Mouse (Mus musculus): ENCODE results near the gene Igfbp5.

The Igfbp5 gene

GRCm38 (mm10) chr1:72874287-72875211 is at the start of gene Igfbp5:
TSS of gene Igfbp5 (minus strand) at chr1:72874884.
- peak; percentile 83 to 86 for DNase-seq

GRCm38 (mm10) chr1:72914815-72915214 is 40.1 kb upstream of the Igfbp5 start:
- DNase-seq = peak; percentile 60 to 82

- peak; percentile 78 to 86 for DNase-seq
Observed at GRCm38 (mm10) chr1:72913073-72913472, 38.4 kb upstream of the Igfbp5 start.

- no peak for DNase-seq
Observed at GRCm38 (mm10) chr1:72895821-72896220, 21.1 kb upstream of the Igfbp5 start.

- DNase-seq = no peak
Observed at GRCm38 (mm10) chr1:72887910-72888309, 13.2 kb upstream of the Igfbp5 start.

- peak; percentile 48 to 79 for DNase-seq
Observed at GRCm38 (mm10) chr1:72885819-72886169, 11.1 kb upstream of the Igfbp5 start.

GRCm38 (mm10) chr1:72885111-72885818 is 10.6 kb upstream of the Igfbp5 start:
- no peak for DNase-seq

GRCm38 (mm10) chr1:72879319-72879634 is 4.6 kb upstream of the Igfbp5 start:
- no peak for DNase-seq

- DNase-seq = no peak
Observed at GRCm38 (mm10) chr1:72878473-72879318, 4.0 kb upstream of the Igfbp5 start.

GRCm38 (mm10) chr1:72877892-72878291 is 3.2 kb upstream of the Igfbp5 start:
- DNase-seq = peak in 1 of 2 experiments; percentile 62

GRCm38 (mm10) chr1:72876111-72876510 is 1.4 kb upstream of the Igfbp5 start:
- DNase-seq = no peak

GRCm38 (mm10) chr1:72875708-72876107 is 1.0 kb upstream of the Igfbp5 start:
- DNase-seq = no peak

- DNase-seq = peak; percentile 58 to 62
Observed at GRCm38 (mm10) chr1:72873511-72874286, 985 bp downstream of the Igfbp5 start.

GRCm38 (mm10) chr1:72873078-72873477 is 1.6 kb downstream of the Igfbp5 start:
- no peak for DNase-seq

GRCm38 (mm10) chr1:72872521-72872920 is 2.2 kb downstream of the Igfbp5 start:
- DNase-seq = peak; percentile 63 to 71

GRCm38 (mm10) chr1:72871697-72872411 is 2.8 kb downstream of the Igfbp5 start:
- no peak for DNase-seq

GRCm38 (mm10) chr1:72871337-72871696 is 3.4 kb downstream of the Igfbp5 start:
- no peak for DNase-seq

- peak; percentile 77 to 86 for DNase-seq
Observed at GRCm38 (mm10) chr1:72870615-72871336, 3.9 kb downstream of the Igfbp5 start.

GRCm38 (mm10) chr1:72869681-72870614 is 4.7 kb downstream of the Igfbp5 start:
- DNase-seq = peak; percentile 80 to 82

- DNase-seq = no peak
Observed at GRCm38 (mm10) chr1:72869275-72869674, 5.4 kb downstream of the Igfbp5 start.

Measured in lung, postnatal 4 days (tissue).